Mouse (Mus musculus) limb, embryonic 12.5 days (tissue): Measurements from ENCODE around the gene Fam149a. TPM values are rescaled to one million over a fixed set of nuclear protein-coding genes. Genes with fewer than 3 reads are reported as not detected.
"Not testable (repeated sequence)": the region's sequence is repeated elsewhere in the genome, so short reads cannot be mapped to it uniquely, and the experiment has no call there.

Experiments used
- ATAC-seq: fragments of 200-750 bp; cut with Nextera tagmentation; 2 replicates; pipeline ENCODE4 v1.8.0; 2017; ENCODE audit warnings: low read depth, moderate TSS enrichment; ENCODE audit not compliant: insufficient number of reproducible peaks, insufficient read depth, low FRiP score, low TSS enrichment
- H3K27ac ChIP-seq: fragments of 300-500 bp; sonication (generic); 2 replicates; pipeline ENCODE4 v1.5.1; 2016; ENCODE audit warnings: mild to moderate bottlenecking, moderate library complexity
- H3K27me3 ChIP-seq: fragments of 300-500 bp; sonication (generic); 2 replicates; pipeline ENCODE4 v1.6.1; 2016; ENCODE audit warnings: mild to moderate bottlenecking, moderate library complexity
- H3K36me3 ChIP-seq: fragments of 300-500 bp; sonication (generic); 2 replicates; pipeline ENCODE4 v1.6.1; 2016; ENCODE audit warnings: mild to moderate bottlenecking, moderate library complexity
- H3K4me1 ChIP-seq: fragments of 300-500 bp; sonication (generic); replicated peaks from 2 replicates; pipeline ENCODE4 v1.6.1; 2016
- H3K4me2 ChIP-seq: fragments of 300-500 bp; sonication (generic); 2 replicates; pipeline ENCODE4 v1.6.1; 2016; ENCODE audit warnings: mild to moderate bottlenecking, moderate library complexity
- H3K4me3 ChIP-seq: fragments of 300-500 bp; sonication (generic); replicated peaks from 2 replicates; pipeline ENCODE4 v1.5.1; 2016; ENCODE audit warnings: mild to moderate bottlenecking
- H3K9ac ChIP-seq: fragments of 300-500 bp; sonication (generic); replicated peaks from 2 replicates; pipeline ENCODE4 v1.6.1; 2016; ENCODE audit warnings: mild to moderate bottlenecking, moderate library complexity
- H3K9me3 ChIP-seq: fragments of 300-500 bp; sonication (generic); 2 replicates; pipeline ENCODE4 v1.6.1; 2016; ENCODE audit warnings: mild to moderate bottlenecking, moderate library complexity
- WGBS: fragments of 180-500 bp; shearing (Covaris S2); methylation state at CpG from one replicate; pipeline ENCODE4 v1.1.7; 2016; 5-methylcytosine and 5-hydroxymethylcytosine counted together
- polyA plus RNA-seq: library from polyadenylated mRNA; unstranded; fragments of >200 nt; fragmentation: Nextera tagmentation; extraction: Ambion mirVana; gene quantifications from 2 replicates; pipeline ENCODE4 v1.2.1, GENCODE M21; 2016

Fam149a gene
- polyA plus RNA-seq, 1 experiment from 2014 or later: 13.0 TPM

- Histone ChIP-seq H3K36me3 (no peaks in the 10 kb centered on the region), H3K9ac (no peak overlapping the region), H3K4me1 (0 out of 2 replicates have a peak, but pooled peaks cover 2% of the 10 kb centered on the region), H3K9me3 (no peaks in the 10 kb centered on the region), H3K27ac (no peak overlapping the region), H3K27me3 (no peaks in the 10 kb centered on the region), H3K4me2 (no peak overlapping the region), H3K4me3 (no peak overlapping the region)
- 78% methylated on average over 3 of the region's 3 CpGs for WGBS
- ATAC-seq: no peak
These were observed 51.2 kb downstream of the Fam149a start for GRCm38 (mm10) chr8:45330856-45331255.

GRCm38 (mm10) chr8:45329206-45329980 lies 52.7 kb downstream of the Fam149a start:
- no peak overlapping the region for H3K27ac ChIP-seq
- no peaks in the 10 kb centered on the region for H3K27me3 ChIP-seq
- H3K36me3 ChIP-seq: no peaks in the 10 kb centered on the region
- 0 out of 2 replicates have a peak, but pooled peaks cover 2% of the 10 kb centered on the region for H3K4me1 ChIP-seq
- 91% methylated on average over 6 of the region's 6 CpGs for WGBS
- no peaks in the 10 kb centered on the region for H3K9me3 ChIP-seq
- no peak for ATAC-seq
- H3K9ac ChIP-seq: no peak overlapping the region
- H3K4me3 ChIP-seq: no peak overlapping the region
- no peak overlapping the region for H3K4me2 ChIP-seq

- H3K27me3 ChIP-seq, H3K4me1 ChIP-seq, H3K36me3 ChIP-seq, H3K4me2 ChIP-seq, H3K9ac ChIP-seq, ATAC-seq, H3K4me3 ChIP-seq, H3K27ac ChIP-seq, H3K9me3 ChIP-seq: not testable (repeated sequence)
These were observed 55.0 kb downstream of the Fam149a start for GRCm38 (mm10) chr8:45327076-45327475.

GRCm38 (mm10) chr8:45324151-45324550 lies 57.9 kb downstream of the Fam149a start:
- Histone ChIP-seq H3K27me3 (no peaks in the 10 kb centered on the region), H3K4me3 (no peak overlapping the region), H3K4me1 (no peaks in the 10 kb centered on the region), H3K9me3 (no peaks in the 10 kb centered on the region), H3K27ac (no peak overlapping the region), H3K36me3 (no peaks in the 10 kb centered on the region), H3K9ac (no peak overlapping the region), H3K4me2 (no peak overlapping the region)
- ATAC-seq: no peak
- 77% methylated on average over 4 of the region's 4 CpGs for whole genome bisulfite sequencing

GRCm38 (mm10) chr8:45321365-45321764 lies 60.7 kb downstream of the Fam149a start:
- no peaks in the 10 kb centered on the region for H3K9me3 ChIP-seq
- no peaks in the 10 kb centered on the region for H3K27me3 ChIP-seq
- H3K4me1 ChIP-seq: no peaks in the 10 kb centered on the region
- no peak overlapping the region for H3K4me2 ChIP-seq
- H3K9ac ChIP-seq: no peak overlapping the region
- no peak for ATAC-seq
- WGBS: 85% methylated on average over 2 of the region's 2 CpGs
- no peak overlapping the region for H3K4me3 ChIP-seq
- H3K36me3 ChIP-seq: no peaks in the 10 kb centered on the region
- no peak overlapping the region for H3K27ac ChIP-seq

- Histone ChIP-seq H3K4me1 (no peaks in the 10 kb centered on the region), H3K27ac (no peak overlapping the region), H3K27me3 (no peaks in the 10 kb centered on the region), H3K9me3 (no peaks in the 10 kb centered on the region), H3K9ac (no peak overlapping the region), H3K36me3 (no peaks in the 10 kb centered on the region), H3K4me2 (no peak overlapping the region), H3K4me3 (no peak overlapping the region)
- WGBS: 84% methylated on average over 1 of the region's 1 CpGs
- ATAC-seq: no peak
These were observed 61.2 kb downstream of the Fam149a start for GRCm38 (mm10) chr8:45320930-45321329.

GRCm38 (mm10) chr8:45310967-45311366 lies 71.1 kb downstream of the Fam149a start:
- Histone ChIP-seq H3K9me3 (no peaks in the 10 kb centered on the region), H3K4me2 (no peak overlapping the region), H3K4me3 (no peak overlapping the region), H3K9ac (no peak overlapping the region), H3K36me3 (no peaks in the 10 kb centered on the region), H3K4me1 (no peaks in the 10 kb centered on the region), H3K27me3 (no peaks in the 10 kb centered on the region), H3K27ac (no peak overlapping the region)
- WGBS: 77% methylated on average over 4 of the region's 4 CpGs
- no peak for ATAC-seq

GRCm38 (mm10) chr8:45308366-45308765 lies 73.7 kb downstream of the Fam149a start, which contains the start of gene Gm45753:
Gm45753 (minus strand) TSS chr8:45308466.
- H3K9ac ChIP-seq: no peak within 1 kb of the TSS
- 90% methylated on average over 13 of the region's 13 CpGs for WGBS
- H3K4me2 ChIP-seq: no peak within 1 kb of the TSS
- ATAC-seq: no peak
- no peaks in the 10 kb centered on the region for H3K4me1 ChIP-seq
- no peaks in the 10 kb centered on the region for H3K36me3 ChIP-seq
- no peaks in the 10 kb centered on the region for H3K9me3 ChIP-seq
- H3K4me3 ChIP-seq: no peak within 1 kb of the TSS
- H3K27me3 ChIP-seq: no peaks in the 10 kb centered on the region
- no peak within 1 kb of the TSS for H3K27ac ChIP-seq

GRCm38 (mm10) chr8:45305479-45305878 lies 76.6 kb downstream of the Fam149a start:
- no peaks in the 10 kb centered on the region for H3K9me3 ChIP-seq
- no peak overlapping the region for H3K9ac ChIP-seq
- WGBS: 57% methylated on average over 1 of the region's 1 CpGs
- no peaks in the 10 kb centered on the region for H3K27me3 ChIP-seq
- no peaks in the 10 kb centered on the region for H3K36me3 ChIP-seq
- H3K4me1 ChIP-seq: 0 out of 2 replicates have a peak, but pooled peaks cover 6% of the 10 kb centered on the region
- no peak overlapping the region for H3K27ac ChIP-seq
- ATAC-seq: no peak
- H3K4me3 ChIP-seq: no peak overlapping the region
- no peak overlapping the region for H3K4me2 ChIP-seq

GRCm38 (mm10) chr8:45304354-45304753 lies 77.7 kb downstream of the Fam149a start:
- no peak for ATAC-seq
- Histone ChIP-seq H3K36me3 (no peaks in the 10 kb centered on the region), H3K27ac (no peak overlapping the region), H3K4me3 (no peak overlapping the region), H3K9me3 (no peaks in the 10 kb centered on the region), H3K4me2 (no peak overlapping the region), H3K27me3 (no peaks in the 10 kb centered on the region), H3K4me1 (0 out of 2 replicates have a peak, but pooled peaks cover 6% of the 10 kb centered on the region), H3K9ac (no peak overlapping the region)
- WGBS: 91% methylated on average over 3 of the region's 3 CpGs

- Histone ChIP-seq H3K4me2 (no peak overlapping the region), H3K9ac (no peak overlapping the region), H3K27me3 (no peaks in the 10 kb centered on the region), H3K36me3 (no peaks in the 10 kb centered on the region), H3K4me1 (0 out of 2 replicates have a peak, but pooled peaks cover 6% of the 10 kb centered on the region), H3K9me3 (no peaks in the 10 kb centered on the region), H3K27ac (no peak overlapping the region), H3K4me3 (no peak overlapping the region)
- WGBS: 38% methylated on average over 8 of the region's 8 CpGs
- peak; percentile 26; the same call in 1 of the 2 replicates for ATAC-seq
These were observed 79.7 kb downstream of the Fam149a start for GRCm38 (mm10) chr8:45302390-45302789.

GRCm38 (mm10) chr8:45295276-45295675 lies 86.8 kb downstream of the Fam149a start:
- 92% methylated on average over 6 of the region's 6 CpGs for WGBS
- no peaks in the 10 kb centered on the region for H3K36me3 ChIP-seq

More at GRCm38 (mm10) chr8:45295276-45295675, 86.8 kb downstream of the Fam149a start:
- Histone ChIP-seq H3K9ac (no peak overlapping the region), H3K4me1 (no peaks in the 10 kb centered on the region), H3K27ac (no peak overlapping the region), H3K9me3 (no peaks in the 10 kb centered on the region), H3K4me3 (no peak overlapping the region), H3K27me3 (no peaks in the 10 kb centered on the region), H3K4me2 (no peak overlapping the region)
- ATAC-seq: no peak
